Mouse (Mus musculus) heart, postnatal 14 days (tissue): ENCODE data around the gene Stim2. TPM values are rescaled to one million over a fixed set of nuclear protein-coding genes. Genes with fewer than 3 reads are reported as not detected.

Experiments
- DNase-seq, 2 experiments: peaks; one replicate each; pipeline ENCODE4 v3.0.0; 2021 to 2022
- intact Hi-C: fragments of 180-260 bp; cut with DNase I; formaldehyde crosslinking; loops from one replicate; pipeline ENCODE4 v1.15.1; 2025
- total RNA-seq, 2 experiments: library from RNA; stranded (reverse); gene quantifications; 2 replicates each; pipeline ENCODE4 v1.2.3; 2021

Stim2 gene
- total RNA-seq, 2 experiments from 2014 or later = 19.9 to 23.5 TPM

GRCm38 (mm10) chr5:54040527-54040926 is 42.2 kb downstream of the Stim2 start:
- intact Hi-C loops = loop anchor here (5.0 kb wide), 1 partner anchor 43 kb away; the partner anchor contains the start of gene Stim2
- no peak for DNase-seq

GRCm38 (mm10) chr5:54042013-54042412 is 43.7 kb downstream of the Stim2 start:
- intact Hi-C loops = loop anchor here (5.0 kb wide), 1 partner anchor 45 kb away; the partner anchor contains the start of gene Stim2
- no peak for DNase-seq

- intact Hi-C loops = no loop called here
- no peak for DNase-seq
These were observed 47.2 kb downstream of the Stim2 start for GRCm38 (mm10) chr5:54045523-54045922.

- DNase-seq = no peak
- intact Hi-C loops = no loop called here
These were observed 48.1 kb downstream of the Stim2 start for GRCm38 (mm10) chr5:54046432-54046831.

GRCm38 (mm10) chr5:54049145-54049733 is 50.9 kb downstream of the Stim2 start:
- intact Hi-C loops = no loop called here
- DNase-seq = no peak

GRCm38 (mm10) chr5:54049940-54050339 is 51.6 kb downstream of the Stim2 start:
- DNase-seq = no peak
- intact Hi-C loops = no loop called here

- no peak for DNase-seq
- intact Hi-C loops = no loop called here
These were observed 52.8 kb downstream of the Stim2 start for GRCm38 (mm10) chr5:54051056-54051455.

GRCm38 (mm10) chr5:54052205-54052604 is 53.9 kb downstream of the Stim2 start:
- intact Hi-C loops = no loop called here

GRCm38 (mm10) chr5:54053673-54054366 is 55.5 kb downstream of the Stim2 start:
- intact Hi-C loops = no loop called here
- DNase-seq = no peak

More at GRCm38 (mm10) chr5:54052205-54052604, 53.9 kb downstream of the Stim2 start:
- DNase-seq = no peak

- no peak for DNase-seq
- intact Hi-C loops = no loop called here
These were observed 58.0 kb downstream of the Stim2 start for GRCm38 (mm10) chr5:54056266-54056665.

- intact Hi-C loops = no loop called here
- no peak for DNase-seq
These were observed 61.7 kb downstream of the Stim2 start for GRCm38 (mm10) chr5:54059998-54060397.

GRCm38 (mm10) chr5:54062079-54062478 is 63.8 kb downstream of the Stim2 start:
- no peak for DNase-seq
- intact Hi-C loops = no loop called here

GRCm38 (mm10) chr5:54067591-54067990 is 69.3 kb downstream of the Stim2 start:
- no peak for DNase-seq
- intact Hi-C loops = loop anchor here (5.0 kb wide), 1 partner anchor 35 kb away; no protein-coding TSS in a partner anchor

GRCm38 (mm10) chr5:54070549-54070948 is 72.2 kb downstream of the Stim2 start:
- intact Hi-C loops = no loop called here
- no peak for DNase-seq

- intact Hi-C loops = no loop called here
- no peak for DNase-seq
These were observed 73.0 kb downstream of the Stim2 start for GRCm38 (mm10) chr5:54071288-54071687.

- DNase-seq = no peak
- intact Hi-C loops = loop anchor here (2.0 kb wide), 1 partner anchor 73 kb away; the partner anchor contains the start of gene Stim2
These were observed 73.4 kb downstream of the Stim2 start for GRCm38 (mm10) chr5:54071705-54072104.

- intact Hi-C loops = loop anchor here (2.0 kb wide), 1 partner anchor 74 kb away; the partner anchor contains the start of gene Stim2
- DNase-seq = peak in 1 of 2 experiments; percentile 22
These were observed 75.0 kb downstream of the Stim2 start for GRCm38 (mm10) chr5:54073291-54073690.

- intact Hi-C loops = no loop called here
- DNase-seq = no peak
These were observed 81.7 kb downstream of the Stim2 start for GRCm38 (mm10) chr5:54079997-54080396.

- intact Hi-C loops = no loop called here
- no peak for DNase-seq
These were observed 89.6 kb downstream of the Stim2 start for GRCm38 (mm10) chr5:54087912-54088311.

- DNase-seq = no peak
- intact Hi-C loops = no loop called here
These were observed 99.9 kb downstream of the Stim2 start for GRCm38 (mm10) chr5:54098219-54098618.

GRCm38 (mm10) chr5:54100916-54101315 is 102.6 kb downstream of the Stim2 start:
- peak; percentile 11 to 33 for DNase-seq
- intact Hi-C loops = loop anchor here (5.0 kb wide), 1 partner anchor 34 kb away; no protein-coding TSS in a partner anchor

GRCm38 (mm10) chr5:54101318-54101717 is 103.0 kb downstream of the Stim2 start:
- DNase-seq = no peak
- intact Hi-C loops = loop anchor here (5.0 kb wide), 1 partner anchor 34 kb away; no protein-coding TSS in a partner anchor
